Mouse (Mus musculus) forebrain, embryonic 13.5 days (tissue): ENCODE measurements around the gene Pex6. TPM values are rescaled to one million over a fixed set of nuclear protein-coding genes. Genes with fewer than 3 reads are reported as not detected.

Experiments
- ATAC-seq: fragments of 200-750 bp; cut with Nextera tagmentation; 2 replicates; pipeline ENCODE4 v1.8.0; 2017
- H3K27ac ChIP-seq: fragments of 300-500 bp; sonication (generic); 2 replicates; pipeline ENCODE4 v1.5.1; 2015; ENCODE audit warnings: inconsistent platforms, mild to moderate bottlenecking, moderate library complexity
- H3K27me3 ChIP-seq: fragments of 300-500 bp; sonication (generic); 2 replicates; pipeline ENCODE4 v1.6.1; 2015; ENCODE audit warnings: mild to moderate bottlenecking, inconsistent platforms
- H3K36me3 ChIP-seq: fragments of 300-500 bp; sonication (generic); 2 replicates; pipeline ENCODE4 v1.6.1; 2015; ENCODE audit warnings: mild to moderate bottlenecking, inconsistent platforms; ENCODE audit not compliant: poor library complexity, severe bottlenecking
- H3K4me1 ChIP-seq: fragments of 300-500 bp; sonication (generic); 2 replicates; pipeline ENCODE4 v1.6.1; 2015; ENCODE audit warnings: inconsistent platforms
- H3K4me2 ChIP-seq: fragments of 300-500 bp; sonication (generic); 2 replicates; pipeline ENCODE4 v1.6.1; 2015; ENCODE audit warnings: inconsistent platforms, mild to moderate bottlenecking, moderate library complexity
- H3K4me3 ChIP-seq: fragments of 300-500 bp; sonication (generic); 2 replicates; pipeline ENCODE4 v1.5.1; 2015; ENCODE audit warnings: mild to moderate bottlenecking, inconsistent platforms
- H3K9ac ChIP-seq: fragments of 300-500 bp; sonication (generic); 2 replicates; pipeline ENCODE4 v1.6.1; 2015; ENCODE audit warnings: mild to moderate bottlenecking, inconsistent platforms
- H3K9me3 ChIP-seq: fragments of 300-500 bp; sonication (generic); replicated peaks from 2 replicates; pipeline ENCODE4 v1.6.1; 2016; ENCODE audit warnings: inconsistent platforms
- WGBS: fragments of 180-500 bp; shearing (Covaris S2); methylation state at CpG from one replicate; pipeline ENCODE4 v1.1.7; 2015; 5-methylcytosine and 5-hydroxymethylcytosine counted together
- polyA plus RNA-seq: library from polyadenylated mRNA; unstranded; fragments of >200 nt; fragmentation: Nextera tagmentation; extraction: Ambion mirVana; gene quantifications from 2 replicates; pipeline ENCODE4 v1.2.1, GENCODE M21; 2015

Pex6 gene
- polyA plus RNA-seq, 1 experiment from 2014 or later = 18.9 TPM

GRCm38 (mm10) chr17:46681466-46682118, 29.7 kb upstream of the Pex6 start:
- H3K4me1 ChIP-seq = peaks cover 32% of the 10 kb centered on the region
- peaks cover 61% of the 10 kb centered on the region for H3K36me3 ChIP-seq
- no peak for ATAC-seq
- H3K4me2 ChIP-seq = peak overlapping the region; percentile 89
- H3K27ac ChIP-seq = 0 out of 2 replicates have a peak overlapping the region, but pooled peaks have one; percentile 57
- 25% methylated on average over 12 of the region's 12 CpGs for WGBS
- H3K9ac ChIP-seq = peak overlapping the region; percentile 75
- H3K27me3 ChIP-seq = no peaks in the 10 kb centered on the region
- H3K4me3 ChIP-seq = peak overlapping the region; percentile 82
- no peaks in the 10 kb centered on the region for H3K9me3 ChIP-seq

- no peak for ATAC-seq
- 77% methylated on average over 16 of the region's 16 CpGs for WGBS
- H3K36me3 ChIP-seq = peaks cover 61% of the 10 kb centered on the region
Measured at GRCm38 (mm10) chr17:46682654-46683389, 28.4 kb upstream of the Pex6 start.

GRCm38 (mm10) chr17:46685913-46686312, 25.4 kb upstream of the Pex6 start:
- peaks cover 55% of the 10 kb centered on the region for H3K36me3 ChIP-seq

More at GRCm38 (mm10) chr17:46682654-46683389, 28.4 kb upstream of the Pex6 start:
- no peaks in the 10 kb centered on the region for H3K9me3 ChIP-seq
- H3K4me2 ChIP-seq = no peak overlapping the region
- no peak overlapping the region for H3K4me3 ChIP-seq
- H3K27ac ChIP-seq = no peak overlapping the region
- H3K9ac ChIP-seq = no peak overlapping the region
- no peaks in the 10 kb centered on the region for H3K27me3 ChIP-seq
- peaks cover 32% of the 10 kb centered on the region for H3K4me1 ChIP-seq

GRCm38 (mm10) chr17:46690665-46691064, 20.6 kb upstream of the Pex6 start:
- WGBS = 94% methylated on average over 12 of the region's 12 CpGs
- Histone ChIP-seq H3K9ac (no peak overlapping the region), H3K9me3 (no peaks in the 10 kb centered on the region), H3K36me3 (peaks cover 43% of the 10 kb centered on the region), H3K4me1 (no peaks in the 10 kb centered on the region), H3K27ac (no peak overlapping the region), H3K4me3 (no peak overlapping the region), H3K4me2 (no peak overlapping the region), H3K27me3 (no peaks in the 10 kb centered on the region)
- no peak for ATAC-seq

More at GRCm38 (mm10) chr17:46685913-46686312, 25.4 kb upstream of the Pex6 start:
- Histone ChIP-seq H3K4me2 (no peak overlapping the region), H3K27ac (no peak overlapping the region), H3K27me3 (no peaks in the 10 kb centered on the region), H3K4me1 (peaks cover 9% of the 10 kb centered on the region), H3K9me3 (no peaks in the 10 kb centered on the region), H3K4me3 (no peak overlapping the region), H3K9ac (no peak overlapping the region)
- ATAC-seq = no peak
- WGBS = 90% methylated on average over 6 of the region's 6 CpGs

- no peaks in the 10 kb centered on the region for H3K9me3 ChIP-seq
- no peak overlapping the region for H3K9ac ChIP-seq
- H3K4me1 ChIP-seq = no peaks in the 10 kb centered on the region
- no peaks in the 10 kb centered on the region for H3K27me3 ChIP-seq
- ATAC-seq = no peak
- peaks cover 43% of the 10 kb centered on the region for H3K36me3 ChIP-seq
- H3K4me2 ChIP-seq = no peak overlapping the region
- H3K27ac ChIP-seq = no peak overlapping the region
- 89% methylated on average over 2 of the region's 2 CpGs for WGBS
- no peak overlapping the region for H3K4me3 ChIP-seq
Measured at GRCm38 (mm10) chr17:46691390-46691789, 19.9 kb upstream of the Pex6 start.

GRCm38 (mm10) chr17:46694517-46695063, 16.7 kb upstream of the Pex6 start:
- Histone ChIP-seq H3K4me2 (no peak overlapping the region), H3K9me3 (no peaks in the 10 kb centered on the region), H3K4me3 (no peak overlapping the region), H3K36me3 (peaks cover 45% of the 10 kb centered on the region), H3K4me1 (no peaks in the 10 kb centered on the region), H3K27ac (no peak overlapping the region), H3K27me3 (no peaks in the 10 kb centered on the region), H3K9ac (no peak overlapping the region)
- 81% methylated on average over 1 of the region's 1 CpGs for WGBS
- no peak for ATAC-seq

- no peak for ATAC-seq
- H3K4me2 ChIP-seq = no peak overlapping the region
- no peaks in the 10 kb centered on the region for H3K27me3 ChIP-seq
- H3K4me1 ChIP-seq = peaks cover 24% of the 10 kb centered on the region
- no peaks in the 10 kb centered on the region for H3K9me3 ChIP-seq
- peaks cover 34% of the 10 kb centered on the region for H3K36me3 ChIP-seq
- WGBS = 94% methylated on average over 6 of the region's 6 CpGs
- H3K27ac ChIP-seq = no peak overlapping the region
- H3K4me3 ChIP-seq = no peak overlapping the region
- no peak overlapping the region for H3K9ac ChIP-seq
Measured at GRCm38 (mm10) chr17:46698515-46698914, 12.7 kb upstream of the Pex6 start.

- Histone ChIP-seq H3K27ac (no peak overlapping the region), H3K36me3 (peaks cover 33% of the 10 kb centered on the region), H3K9ac (no peak overlapping the region), H3K4me3 (no peak overlapping the region), H3K4me2 (no peak overlapping the region), H3K4me1 (peaks cover 31% of the 10 kb centered on the region), H3K9me3 (no peaks in the 10 kb centered on the region), H3K27me3 (no peaks in the 10 kb centered on the region)
- WGBS = 92% methylated on average over 5 of the region's 5 CpGs
- ATAC-seq = no peak
Measured at GRCm38 (mm10) chr17:46699245-46699644, 12.0 kb upstream of the Pex6 start.

GRCm38 (mm10) chr17:46699912-46700311, 11.4 kb upstream of the Pex6 start:
- Histone ChIP-seq H3K9me3 (no peaks in the 10 kb centered on the region), H3K4me1 (peaks cover 31% of the 10 kb centered on the region), H3K9ac (no peak overlapping the region), H3K4me2 (no peak overlapping the region), H3K4me3 (no peak overlapping the region), H3K27ac (no peak overlapping the region), H3K36me3 (peaks cover 33% of the 10 kb centered on the region), H3K27me3 (no peaks in the 10 kb centered on the region)
- ATAC-seq = no peak
- 89% methylated on average over 3 of the region's 3 CpGs for WGBS

GRCm38 (mm10) chr17:46701489-46701888, 9.8 kb upstream of the Pex6 start:
- H3K27me3 ChIP-seq = no peaks in the 10 kb centered on the region
- no peak for ATAC-seq
- no peak overlapping the region for H3K4me3 ChIP-seq
- peak overlapping the region; percentile 41; the same call in 1 of the 2 replicates for H3K9ac ChIP-seq
- no peak overlapping the region for H3K4me2 ChIP-seq
- H3K27ac ChIP-seq = no peak overlapping the region
- no peaks in the 10 kb centered on the region for H3K9me3 ChIP-seq
- peaks cover 24% of the 10 kb centered on the region for H3K36me3 ChIP-seq
- WGBS = 79% methylated on average over 12 of the region's 12 CpGs
- H3K4me1 ChIP-seq = peaks cover 36% of the 10 kb centered on the region

- Histone ChIP-seq H3K27ac (no peak overlapping the region), H3K4me1 (peaks cover 36% of the 10 kb centered on the region), H3K4me3 (no peak overlapping the region), H3K36me3 (peaks cover 24% of the 10 kb centered on the region), H3K9me3 (no peaks in the 10 kb centered on the region), H3K27me3 (no peaks in the 10 kb centered on the region), H3K9ac (peak overlapping the region; percentile 23; the same call in 1 of the 2 replicates), H3K4me2 (no peak overlapping the region)
- 89% methylated on average over 12 of the region's 12 CpGs for WGBS
- ATAC-seq = no peak
Measured at GRCm38 (mm10) chr17:46702100-46702499, 9.2 kb upstream of the Pex6 start.

GRCm38 (mm10) chr17:46702506-46702905, 8.8 kb upstream of the Pex6 start:
- H3K9ac ChIP-seq = peak overlapping the region; percentile 97
- peaks cover 36% of the 10 kb centered on the region for H3K4me1 ChIP-seq
- WGBS = 87% methylated on average over 5 of the region's 5 CpGs
- ATAC-seq = no peak
- no peaks in the 10 kb centered on the region for H3K27me3 ChIP-seq
- no peak overlapping the region for H3K27ac ChIP-seq
- peaks cover 24% of the 10 kb centered on the region for H3K36me3 ChIP-seq
- H3K9me3 ChIP-seq = no peaks in the 10 kb centered on the region
- peak overlapping the region; percentile 69 for H3K4me2 ChIP-seq
- peak overlapping the region; percentile 94; the same call in 1 of the 2 replicates for H3K4me3 ChIP-seq
